Mouse (Mus musculus): Measurements from ENCODE around the gene Trpm4. TPM values are rescaled to one million over a fixed set of nuclear protein-coding genes. Genes with fewer than 3 reads are reported as not detected.

The Trpm4 gene
- total and polyA plus RNA-seq, 3 experiments = 9.3 to 17.6 (median 12.0) TPM

DNA sequence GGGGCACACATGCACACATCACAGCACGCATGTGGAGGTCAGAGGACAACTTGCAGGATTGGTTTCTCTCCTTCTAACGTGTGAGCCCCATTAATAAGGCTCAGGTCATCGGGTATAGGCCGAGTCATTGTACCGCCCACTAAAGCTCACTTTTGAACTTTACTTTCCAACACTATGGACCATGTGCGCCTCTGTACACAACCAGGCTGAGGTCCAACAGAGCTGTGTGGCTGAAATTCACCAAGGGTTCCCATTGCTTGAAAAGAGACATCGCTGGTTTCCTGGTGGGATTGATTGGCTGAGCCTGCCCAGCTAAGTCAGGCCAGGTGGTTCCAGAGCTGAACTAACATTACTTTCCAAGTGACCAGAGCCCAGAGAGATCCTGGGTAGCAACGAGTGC lies 59.9 kb downstream of the Trpm4 start:
- peaks cover 3 to 21% of the 10 kb centered on the region in 2 experiments; a peak in 3 of 4 replicates for H3K4me1 ChIP-seq (ENCODE audit: control insufficient read depth in 1 of 2, insufficient read depth in 2 of 2)
- no peak overlapping the region for H3K4me2 ChIP-seq (ENCODE audit: insufficient read depth, low read depth, poor library complexity, severe bottlenecking)
- in situ Hi-C loops (cut with MboI; ENCODE audit: low pct_ligation_motif_present, low pct_unique_long_range_greater_than_20kb, low sequenced_read_pairs) = loop anchor here (5.0 kb wide), 1 partner anchor 36 kb away; the partner anchor contains the start of gene Cd37
- no peaks in the 10 kb centered on the region for H3K27me3 ChIP-seq (replicated peaks)
- no peak overlapping the region for H3K27ac ChIP-seq (ENCODE audit: insufficient read depth, low read depth)
- no peak for DNase-seq (ENCODE audit: extremely low read depth)
- peaks cover 6% of the 10 kb centered on the region for H3K9me3 ChIP-seq (replicated peaks; ENCODE audit: low read length)
- no peaks in the 10 kb centered on the region for H3K36me3 ChIP-seq (replicated peaks in 1 of 2; ENCODE audit: control insufficient read depth in 1 of 2, insufficient read depth in 1 of 2, low read length in 1 of 2)
- no peak overlapping the region for H3K4me3 ChIP-seq (replicated peaks in 1 of 3; ENCODE audit: low read depth in 2 of 3, low read length in 2 of 3, poor library complexity in 1 of 3)
- no peak overlapping the region for H3K9ac ChIP-seq (ENCODE audit: insufficient read depth, low read depth)
- TF ChIP-seq ZNF384 (IDR thresholded peaks at IDR 0.05; ENCODE audit: low read depth, low read length) = no peak
- TF ChIP-seq USF2 (conservative IDR thresholded peaks at IDR 0.05; ENCODE audit: low read depth, low read length) = no peak
- TF ChIP-seq SIN3A (IDR thresholded peaks at IDR 0.05; ENCODE audit: low read length) = no peak
- no peaks in the 10 kb centered on the region for H3K79me2 ChIP-seq (replicated peaks; ENCODE audit: control insufficient read depth, extremely low read depth, insufficient read depth, poor library complexity, severe bottlenecking)
- dilution Hi-C loops (cut with MboI; ENCODE audit: extremely low pct_ligation_motif_present, extremely low pct_unique_long_range_greater_than_20kb, low sequenced_read_pairs) = no loop called here

DNA sequence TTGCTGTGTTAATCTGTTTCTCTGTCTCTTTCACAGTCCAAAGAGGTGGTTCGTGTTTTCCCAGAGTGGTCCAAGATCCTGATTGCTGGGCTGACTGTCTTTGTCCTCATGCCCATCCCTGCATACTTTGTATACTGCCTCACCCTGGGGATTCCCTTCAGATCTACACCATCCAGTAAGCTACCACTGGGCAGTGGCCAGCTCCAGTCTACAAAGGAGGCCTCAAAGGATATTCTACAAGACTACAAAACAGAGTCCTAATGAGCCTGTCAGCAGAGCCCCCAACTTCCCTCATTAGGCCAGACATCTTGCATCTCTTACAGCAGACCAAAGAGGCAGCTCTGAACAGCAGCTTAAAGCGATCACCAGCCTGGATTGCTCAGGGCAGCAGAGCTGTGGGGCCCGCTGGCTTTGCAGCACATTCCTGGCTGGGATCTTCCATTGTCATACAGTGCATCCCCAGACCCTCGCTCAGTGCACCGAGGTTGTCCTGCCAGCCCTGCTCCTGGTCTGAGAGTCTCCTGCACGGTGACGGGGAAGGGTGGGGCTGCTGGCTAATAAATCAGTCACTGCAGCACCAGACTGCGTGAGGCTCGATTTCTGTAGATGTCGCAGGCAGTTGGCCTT lies 60.7 kb downstream of the Trpm4 start:
- no peaks in the 10 kb centered on the region for H3K27me3 ChIP-seq (replicated peaks)

DNA sequence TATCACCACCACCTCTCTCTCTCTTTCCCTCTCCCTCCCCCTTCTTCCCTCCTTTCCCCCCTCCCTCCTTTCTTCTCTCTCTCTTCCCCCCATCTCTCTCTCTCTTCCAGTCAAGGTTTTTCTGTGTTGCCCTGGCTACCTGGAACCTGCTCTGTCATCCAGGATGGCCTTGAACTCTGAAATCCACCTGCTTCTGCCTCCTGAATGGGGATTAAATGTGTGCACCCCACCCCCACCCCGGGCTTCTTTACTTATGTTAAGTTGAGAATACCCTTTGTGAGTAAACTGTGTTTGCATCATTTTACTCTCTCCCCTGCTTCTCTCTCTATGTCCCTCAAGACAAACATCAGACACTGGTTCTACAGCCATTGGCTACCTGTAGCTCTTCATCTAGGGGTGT lies 68.1 kb downstream of the Trpm4 start:
- H3K4me3 ChIP-seq (replicated peaks in 1 of 3; ENCODE audit: low read depth in 2 of 3, low read length in 2 of 3, poor library complexity in 1 of 3) = no peak overlapping the region
- no peaks in the 10 kb centered on the region for H3K36me3 ChIP-seq (replicated peaks in 1 of 2; ENCODE audit: control insufficient read depth in 1 of 2, insufficient read depth in 1 of 2, low read length in 1 of 2)
- H3K27ac ChIP-seq (ENCODE audit: insufficient read depth, low read depth) = no peak overlapping the region
- peaks cover 1% of the 10 kb centered on the region for H3K27me3 ChIP-seq (replicated peaks)
- no peaks in the 10 kb centered on the region for H3K79me2 ChIP-seq (replicated peaks; ENCODE audit: control insufficient read depth, extremely low read depth, insufficient read depth, poor library complexity, severe bottlenecking)
- no peak for DNase-seq (ENCODE audit: extremely low read depth)
- dilution Hi-C loops (cut with MboI; ENCODE audit: extremely low pct_ligation_motif_present, extremely low pct_unique_long_range_greater_than_20kb, low sequenced_read_pairs) = no loop called here
- in situ Hi-C loops (cut with MboI; ENCODE audit: low pct_ligation_motif_present, low pct_unique_long_range_greater_than_20kb, low sequenced_read_pairs) = no loop called here
- no peak overlapping the region for H3K9ac ChIP-seq (ENCODE audit: insufficient read depth, low read depth)
- peaks cover 0 to 5% of the 10 kb centered on the region in 2 experiments; a peak in 2 of 4 replicates for H3K4me1 ChIP-seq (ENCODE audit: control insufficient read depth in 1 of 2, insufficient read depth in 2 of 2)
- TF ChIP-seq KAT2A (IDR thresholded peaks at IDR 0.05; ENCODE audit: insufficient replicate concordance, low read length) = no peak
- no peak for TF ChIP-seq ETS1 (conservative IDR thresholded peaks at IDR 0.05; ENCODE audit: low read depth, low read length)
- TF ChIP-seq ZKSCAN1 (IDR thresholded peaks at IDR 0.05; ENCODE audit: borderline replicate concordance, low read depth, low read length) = no peak
- TF ChIP-seq HCFC1 (IDR thresholded peaks at IDR 0.05; ENCODE audit: low read depth, low read length) = no peak
- no peak for TF ChIP-seq POLR2AphosphoS2 (IDR thresholded peaks at IDR 0.05; ENCODE audit: low read depth, low read length)
- no peak for TF ChIP-seq JUND (conservative IDR thresholded peaks at IDR 0.05; ENCODE audit: low read depth, low read length)
- TF ChIP-seq BHLHE40 (IDR thresholded peaks at IDR 0.05; ENCODE audit: low read depth, low read length) = no peak
- H3K9me3 ChIP-seq (replicated peaks; ENCODE audit: low read length) = no peaks in the 10 kb centered on the region
- no peak overlapping the region for H3K4me2 ChIP-seq (ENCODE audit: insufficient read depth, low read depth, poor library complexity, severe bottlenecking)

More for the DNA sequence above, 60.7 kb downstream of the Trpm4 start:
- no peaks in the 10 kb centered on the region for H3K79me2 ChIP-seq (replicated peaks; ENCODE audit: control insufficient read depth, extremely low read depth, insufficient read depth, poor library complexity, severe bottlenecking)
- peaks cover 3 to 15% of the 10 kb centered on the region in 2 experiments; a peak in 3 of 4 replicates for H3K4me1 ChIP-seq (ENCODE audit: control insufficient read depth in 1 of 2, insufficient read depth in 2 of 2)
- no peak for DNase-seq (ENCODE audit: extremely low read depth)
- H3K4me2 ChIP-seq (ENCODE audit: insufficient read depth, low read depth, poor library complexity, severe bottlenecking) = no peak overlapping the region
- no peak for TF ChIP-seq TBP (conservative IDR thresholded peaks at IDR 0.05; ENCODE audit: low read depth, low read length)
- no peak for TF ChIP-seq USF1 (IDR thresholded peaks at IDR 0.05; ENCODE audit: low read depth, low read length)
- TF ChIP-seq ZKSCAN1 (IDR thresholded peaks at IDR 0.05; ENCODE audit: borderline replicate concordance, low read depth, low read length) = no peak
- no peak for TF ChIP-seq TCF12 (IDR thresholded peaks at IDR 0.05; ENCODE audit: low read depth, low read length)
- TF ChIP-seq UBTF (IDR thresholded peaks at IDR 0.05; ENCODE audit: low read depth, low read length) = no peak
- no peak for TF ChIP-seq CHD1 (IDR thresholded peaks at IDR 0.05; ENCODE audit: low read depth, low read length)
- no peak for TF ChIP-seq EP300 (IDR thresholded peaks at IDR 0.05; ENCODE audit: low read length)
- TF ChIP-seq MAZ (IDR thresholded peaks at IDR 0.05; ENCODE audit: low read depth, low read length) = no peak
- no peak for TF ChIP-seq JUND (conservative IDR thresholded peaks at IDR 0.05; ENCODE audit: low read depth, low read length)
- TF ChIP-seq MXI1 (IDR thresholded peaks at IDR 0.05; ENCODE audit: low read depth, low read length) = no peak
- no peak overlapping the region for H3K4me3 ChIP-seq (replicated peaks in 1 of 3; ENCODE audit: low read depth in 2 of 3, low read length in 2 of 3, poor library complexity in 1 of 3)
- in situ Hi-C loops (cut with MboI; ENCODE audit: low pct_ligation_motif_present, low pct_unique_long_range_greater_than_20kb, low sequenced_read_pairs) (loop anchor here (5.0 kb wide), 1 partner anchor 36 kb away; the partner anchor contains the start of gene Cd37), dilution Hi-C loops (cut with MboI; ENCODE audit: extremely low pct_ligation_motif_present, extremely low pct_unique_long_range_greater_than_20kb, low sequenced_read_pairs) (no loop called here)
- H3K27ac ChIP-seq (ENCODE audit: insufficient read depth, low read depth) = no peak overlapping the region
- H3K36me3 ChIP-seq (replicated peaks in 1 of 2; ENCODE audit: control insufficient read depth in 1 of 2, insufficient read depth in 1 of 2, low read length in 1 of 2) = no peaks in the 10 kb centered on the region
- H3K9ac ChIP-seq (ENCODE audit: insufficient read depth, low read depth) = no peak overlapping the region
- H3K9me3 ChIP-seq (replicated peaks; ENCODE audit: low read length) = peaks cover 6% of the 10 kb centered on the region
